Comparison of ENCODE assay signal across 8 mouse cellular contexts in genomic region chr12:31973473-31974172, GRCm38 (mm10). TPM values are rescaled to one million over a fixed set of nuclear protein-coding genes. Genes with fewer than 3 reads are reported as not detected.
A peak's percentile ranks its signal among the peaks of the same experiment; 100 is the strongest.
DNase-seq lines count a peak whose midpoint lies in the region; ATAC-seq and TF ChIP-seq lines count a peak whose summit lies in the region.

No protein-coding gene starts in this region.

- peak overlapping the region; percentile 40; the same call in 1 of the 2 replicates for H3K27ac ChIP-seq in gastrocnemius, adult 2 months
- H3K27ac ChIP-seq in hindbrain, embryonic 16.5 days (ENCODE audit: low read depth, low read length) = no peak overlapping the region
- no peak overlapping the region for H3K27ac ChIP-seq in liver, adult 2 months (replicated peaks; ENCODE audit: insufficient read depth, low read depth, low read length)
- 0 out of 2 replicates have a peak overlapping the region, but pooled peaks have one; percentile 23 for H3K27ac ChIP-seq in neural tube, embryonic 13.5 days (replicated peaks)

- WGBS in hindbrain, embryonic 16.5 days = 54% methylated on average over 13 of the region's 13 CpGs
- WGBS in liver, adult 2 months = 60% methylated on average over 13 of the region's 13 CpGs
- WGBS in neural tube, embryonic 13.5 days = 58% methylated on average over 13 of the region's 13 CpGs

- DNase-seq in left cerebral cortex, postnatal 4 days = peak; percentile 87
- DNase-seq in left cerebral cortex, adult 11 months (ENCODE audit: low spot score) = no peak
- peak; percentile 44 for DNase-seq in c-Kit-positive CD71-positive TER-119-positive erythroid progenitor cells, embryonic 14.5 days (ENCODE audit: low spot score)
- peak; percentile 78 for DNase-seq in gastrocnemius, adult 2 months
- DNase-seq in liver, adult 2 months (ENCODE audit: extremely low read depth, low read depth, low spot score) = peak; percentile 53
- peak; percentile 66 to 81 for DNase-seq in thymus, postnatal 36 days

- H3K27me3 ChIP-seq in hindbrain, embryonic 16.5 days (replicated peaks; ENCODE audit: control insufficient read depth, insufficient read depth, low read length) = no peaks in the 10 kb centered on the region
- no peaks in the 10 kb centered on the region for H3K27me3 ChIP-seq in liver, adult 2 months (ENCODE audit: control insufficient read depth, insufficient read depth, low read length)
- H3K27me3 ChIP-seq in neural tube, embryonic 13.5 days = no peaks in the 10 kb centered on the region

- ATAC-seq in hindbrain, embryonic 16.5 days = peak; percentile 78
- ATAC-seq in neural tube, embryonic 13.5 days (ENCODE audit: low read depth) = peak; percentile 89

- H3K9me3 ChIP-seq in hindbrain, embryonic 16.5 days (ENCODE audit: control insufficient read depth, low read length) = no peaks in the 10 kb centered on the region
- H3K9me3 ChIP-seq in neural tube, embryonic 13.5 days = no peaks in the 10 kb centered on the region

- no peak overlapping the region for H3K4me2 ChIP-seq in hindbrain, embryonic 16.5 days (ENCODE audit: low read length)
- H3K4me2 ChIP-seq in neural tube, embryonic 13.5 days = no peak overlapping the region

- intact Hi-C loops in left cerebral cortex, postnatal 4 days (cut with DNase I) = no loop called here
- intact Hi-C loops in gastrocnemius, adult 2 months (cut with DNase I) = loop anchor here (10.0 kb wide), 1 partner anchor 401 kb away; the partner anchor contains the start of gene Ccdc71l

- TF ChIP-seq CTCF in gastrocnemius, adult 2 months (IDR thresholded peaks at IDR 0.05) = no peak
- TF ChIP-seq CTCF in liver, adult 2 months (IDR thresholded peaks at IDR 0.05; ENCODE audit: low read depth, low read length) = no peak

- H3K36me3 ChIP-seq in hindbrain, embryonic 16.5 days (ENCODE audit: control insufficient read depth, insufficient read depth, low read length) = 0 out of 2 replicates have a peak, but pooled peaks cover 3% of the 10 kb centered on the region
- H3K36me3 ChIP-seq in liver, adult 2 months (ENCODE audit: control insufficient read depth, insufficient read depth, low read length) = no peaks in the 10 kb centered on the region
- H3K36me3 ChIP-seq in neural tube, embryonic 13.5 days = peaks cover 15% of the 10 kb centered on the region

- H3K79me2 ChIP-seq in liver, adult 2 months (ENCODE audit: control insufficient read depth, insufficient read depth, low read length) = no peaks in the 10 kb centered on the region

- no peak overlapping the region for H3K4me3 ChIP-seq in gastrocnemius, adult 2 months
- H3K4me3 ChIP-seq in hindbrain, embryonic 16.5 days (ENCODE audit: low read length) = no peak overlapping the region
- H3K4me3 ChIP-seq in liver, adult 2 months (ENCODE audit: insufficient read depth, low read depth, low read length) = no peak overlapping the region
- H3K4me3 ChIP-seq in neural tube, embryonic 13.5 days = no peak overlapping the region

- no peak for TF ChIP-seq POLR2A in liver, adult 2 months (IDR thresholded peaks at IDR 0.05; ENCODE audit: extremely low read depth, insufficient read depth, low read length)

- H3K9ac ChIP-seq in hindbrain, embryonic 16.5 days (ENCODE audit: low read depth, low read length) = no peak overlapping the region
- no peak overlapping the region for H3K9ac ChIP-seq in liver, adult 2 months (ENCODE audit: low read depth, low read length)
- H3K9ac ChIP-seq in neural tube, embryonic 13.5 days = no peak overlapping the region

- no peaks in the 10 kb centered on the region for H3K4me1 ChIP-seq in hindbrain, embryonic 16.5 days (ENCODE audit: control insufficient read depth, insufficient read depth, low read depth, low read length)
- H3K4me1 ChIP-seq in liver, adult 2 months (ENCODE audit: control insufficient read depth, insufficient read depth, low read length) = no peaks in the 10 kb centered on the region
- no peaks in the 10 kb centered on the region; the same call in 1 of the 2 replicates for H3K4me1 ChIP-seq in neural tube, embryonic 13.5 days (replicated peaks)

RNA-seq across cellular contexts. Expression of gene Hbp1, which starts 23.3 kb away (rescaled TPM):
- total RNA-seq in left cerebral cortex, postnatal 4 days (2021) = 10 to 100 TPM; 20.5 to 21.6 TPM
- total RNA-seq in gastrocnemius, adult 2 months (2021) = 10 to 100 TPM; 60.3 to 74.6 TPM
- polyA plus RNA-seq in hindbrain, embryonic 16.5 days (2015; fragmentation: Nextera tagmentation; extraction: Ambion mirVana) = 39.1 and 44.7 TPM in 2 replicates
- total RNA-seq in liver, adult 2 months (2014; rRNA removed) = 106 and 117 TPM in 2 replicates
- polyA plus RNA-seq in liver, adult 2 months (2012; rRNA removed) = 52.9 and 57.3 TPM in 2 replicates
- 72.0 and 77.2 TPM in 2 replicates for polyA plus RNA-seq in neural tube, embryonic 13.5 days (2015; fragmentation: Nextera tagmentation; extraction: Ambion mirVana)

Comparison
In these comparisons a context has a peak if more than half of its experiments do, and no peak if none do; other contexts are left out.
1. H3K27ac ChIP-seq: peak in gastrocnemius, adult 2 months (single experiment) and neural tube, embryonic 13.5 days (single experiment); none in hindbrain, embryonic 16.5 days (single experiment) and liver, adult 2 months (single experiment).